Mouse (Mus musculus): ENCODE results near the gene Wnt3.

DNA sequence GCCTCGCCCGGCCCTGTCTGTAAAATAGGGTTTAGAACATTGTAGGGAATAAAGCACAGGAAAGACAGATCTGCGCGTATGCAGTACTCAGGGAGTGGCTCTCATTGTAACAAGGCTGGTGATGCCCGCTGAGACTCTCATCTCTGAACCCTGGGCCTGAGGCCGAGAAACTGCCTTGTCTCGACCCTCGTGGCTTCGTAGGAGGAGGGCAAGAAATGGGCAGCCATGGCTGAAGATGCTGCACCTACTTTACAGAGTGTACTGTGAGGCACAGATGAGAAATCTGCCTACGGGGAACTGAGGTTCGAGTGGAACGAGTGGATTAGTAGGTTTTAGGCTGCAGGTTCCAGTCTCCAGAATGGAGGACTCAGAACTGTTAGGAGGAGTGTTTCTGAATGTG lies 36.7 kb downstream of the Wnt3 start:
- TF ChIP-seq NANOG (IDR thresholded peaks at IDR 0.05; ENCODE audit: borderline replicate concordance, low read length) (no peak), CTCF (conservative IDR thresholded peaks at IDR 0.05; ENCODE audit: low read length) (no peak)
